Mouse (Mus musculus): Measurements from ENCODE around the gene Tshz3. TPM values are rescaled to one million over a fixed set of nuclear protein-coding genes. Genes with fewer than 3 reads are reported as not detected.
A peak's percentile ranks its signal among the peaks of the same experiment; 100 is the strongest.

Tshz3 gene
- polyA plus RNA-seq, 1 experiment from 2014 or later: 8.9 TPM

GRCm38 (mm10) chr7:36694642-36695191, 3.2 kb upstream of the Tshz3 start:
- 0 out of 2 replicates have a peak overlapping the region, but pooled peaks have one; percentile 77 for H3K9ac ChIP-seq (ENCODE audit: low read depth, low read length)
- no peak overlapping the region for H3K27ac ChIP-seq (ENCODE audit: low read length)
- peaks cover 41% of the 10 kb centered on the region for H3K27me3 ChIP-seq (ENCODE audit: control insufficient read depth, insufficient read depth, low read depth, low read length)
- H3K9me3 ChIP-seq (replicated peaks; ENCODE audit: control insufficient read depth, low read length, poor library complexity, severe bottlenecking): no peaks in the 10 kb centered on the region
- 10% methylated on average over 7 of the region's 7 CpGs for WGBS
- no peak overlapping the region for H3K4me3 ChIP-seq (ENCODE audit: low read depth, low read length)
- no peaks in the 10 kb centered on the region for H3K36me3 ChIP-seq (ENCODE audit: control insufficient read depth, insufficient read depth, low read length)
- peak overlapping the region; percentile 99 for H3K4me2 ChIP-seq (ENCODE audit: low read length)
- ATAC-seq: no peak
- peaks cover 35% of the 10 kb centered on the region for H3K4me1 ChIP-seq (ENCODE audit: control insufficient read depth, insufficient read depth, low read length)

GRCm38 (mm10) chr7:36695276-36695675, 2.6 kb upstream of the Tshz3 start:
- Histone ChIP-seq H3K27me3 (ENCODE audit: control insufficient read depth, insufficient read depth, low read depth, low read length) (peaks cover 36% of the 10 kb centered on the region), H3K4me2 (ENCODE audit: low read length) (peak overlapping the region; percentile 99), H3K4me3 (ENCODE audit: low read depth, low read length) (peak overlapping the region; percentile 91), H3K4me1 (ENCODE audit: control insufficient read depth, insufficient read depth, low read length) (peaks cover 35% of the 10 kb centered on the region), H3K27ac (ENCODE audit: low read length) (no peak overlapping the region), H3K36me3 (ENCODE audit: control insufficient read depth, insufficient read depth, low read length) (no peaks in the 10 kb centered on the region), H3K9me3 (replicated peaks; ENCODE audit: control insufficient read depth, low read length, poor library complexity, severe bottlenecking) (no peaks in the 10 kb centered on the region), H3K9ac (ENCODE audit: low read depth, low read length) (peak overlapping the region; percentile 77; the same call in 1 of the 2 replicates)
- no peak for ATAC-seq
- WGBS: under 1% methylated on average over 25 of the region's 25 CpGs

- Histone ChIP-seq H3K4me1 (ENCODE audit: control insufficient read depth, insufficient read depth, low read length) (peaks cover 30% of the 10 kb centered on the region), H3K27ac (ENCODE audit: low read length) (no peak overlapping the region)
Observed at GRCm38 (mm10) chr7:36695791-36696241, 2.1 kb upstream of the Tshz3 start.

GRCm38 (mm10) chr7:36696406-36697117, 1.4 kb upstream of the Tshz3 start:
- peak overlapping the region; percentile 91 for H3K4me3 ChIP-seq (ENCODE audit: low read depth, low read length)
- no peaks in the 10 kb centered on the region for H3K9me3 ChIP-seq (replicated peaks; ENCODE audit: control insufficient read depth, low read length, poor library complexity, severe bottlenecking)
- ATAC-seq: peak; percentile 53
- H3K9ac ChIP-seq (ENCODE audit: low read depth, low read length): peak overlapping the region; percentile 77
- H3K36me3 ChIP-seq (ENCODE audit: control insufficient read depth, insufficient read depth, low read length): no peaks in the 10 kb centered on the region
- WGBS: under 1% methylated on average over 41 of the region's 62 CpGs
- peak overlapping the region; percentile 99 for H3K4me2 ChIP-seq (ENCODE audit: low read length)
- peaks cover 32% of the 10 kb centered on the region for H3K27me3 ChIP-seq (ENCODE audit: control insufficient read depth, insufficient read depth, low read depth, low read length)
- H3K27ac ChIP-seq (ENCODE audit: low read length): peak overlapping the region; percentile 77
- H3K4me1 ChIP-seq (ENCODE audit: control insufficient read depth, insufficient read depth, low read length): peaks cover 25% of the 10 kb centered on the region

More at GRCm38 (mm10) chr7:36695791-36696241, 2.1 kb upstream of the Tshz3 start:
- H3K9me3 ChIP-seq (replicated peaks; ENCODE audit: control insufficient read depth, low read length, poor library complexity, severe bottlenecking): no peaks in the 10 kb centered on the region
- peak overlapping the region; percentile 77 for H3K9ac ChIP-seq (ENCODE audit: low read depth, low read length)
- WGBS: under 1% methylated on average over 42 of the region's 42 CpGs
- H3K4me3 ChIP-seq (ENCODE audit: low read depth, low read length): peak overlapping the region; percentile 91
- no peak for ATAC-seq
- no peaks in the 10 kb centered on the region for H3K36me3 ChIP-seq (ENCODE audit: control insufficient read depth, insufficient read depth, low read length)
- H3K27me3 ChIP-seq (ENCODE audit: control insufficient read depth, insufficient read depth, low read depth, low read length): peaks cover 32% of the 10 kb centered on the region
- H3K4me2 ChIP-seq (ENCODE audit: low read length): peak overlapping the region; percentile 99

GRCm38 (mm10) chr7:36697118-36697855, 631 bp upstream of the Tshz3 start:
- peaks cover 26% of the 10 kb centered on the region for H3K27me3 ChIP-seq (ENCODE audit: control insufficient read depth, insufficient read depth, low read depth, low read length)
- peak overlapping the region; percentile 77 for H3K9ac ChIP-seq (ENCODE audit: low read depth, low read length)
- no peaks in the 10 kb centered on the region for H3K36me3 ChIP-seq (ENCODE audit: control insufficient read depth, insufficient read depth, low read length)
- peak overlapping the region; percentile 91 for H3K4me3 ChIP-seq (ENCODE audit: low read depth, low read length)
- ATAC-seq: peak; percentile 65
- H3K27ac ChIP-seq (ENCODE audit: low read length): peak overlapping the region; percentile 77
- peak overlapping the region; percentile 99 for H3K4me2 ChIP-seq (ENCODE audit: low read length)
- H3K4me1 ChIP-seq (ENCODE audit: control insufficient read depth, insufficient read depth, low read length): peaks cover 23% of the 10 kb centered on the region
- no peaks in the 10 kb centered on the region for H3K9me3 ChIP-seq (replicated peaks; ENCODE audit: control insufficient read depth, low read length, poor library complexity, severe bottlenecking)
- 1% methylated on average over 18 of the region's 62 CpGs for WGBS

GRCm38 (mm10) chr7:36698589-36698946, 650 bp downstream of the Tshz3 start:
- Histone ChIP-seq H3K4me1 (ENCODE audit: control insufficient read depth, insufficient read depth, low read length) (peaks cover 23% of the 10 kb centered on the region), H3K4me3 (ENCODE audit: low read depth, low read length) (peak overlapping the region; percentile 91), H3K36me3 (ENCODE audit: control insufficient read depth, insufficient read depth, low read length) (no peaks in the 10 kb centered on the region), H3K27me3 (ENCODE audit: control insufficient read depth, insufficient read depth, low read depth, low read length) (peaks cover 17% of the 10 kb centered on the region), H3K4me2 (ENCODE audit: low read length) (peak overlapping the region; percentile 99), H3K9ac (ENCODE audit: low read depth, low read length) (peak overlapping the region; percentile 77), H3K27ac (ENCODE audit: low read length) (peak overlapping the region; percentile 77), H3K9me3 (replicated peaks; ENCODE audit: control insufficient read depth, low read length, poor library complexity, severe bottlenecking) (no peaks in the 10 kb centered on the region)
- peak; percentile 15; the same call in 1 of the 2 replicates for ATAC-seq
- WGBS: under 1% methylated on average over 16 of the region's 16 CpGs

GRCm38 (mm10) chr7:36699001-36699987, 1.4 kb downstream of the Tshz3 start:
- H3K4me1 ChIP-seq (ENCODE audit: control insufficient read depth, insufficient read depth, low read length): peaks cover 23% of the 10 kb centered on the region
- H3K27ac ChIP-seq (ENCODE audit: low read length): no peak overlapping the region
- no peaks in the 10 kb centered on the region for H3K36me3 ChIP-seq (ENCODE audit: control insufficient read depth, insufficient read depth, low read length)
- H3K27me3 ChIP-seq (ENCODE audit: control insufficient read depth, insufficient read depth, low read depth, low read length): peaks cover 14% of the 10 kb centered on the region
- no peak for ATAC-seq
- peak overlapping the region; percentile 99 for H3K4me2 ChIP-seq (ENCODE audit: low read length)
- H3K4me3 ChIP-seq (ENCODE audit: low read depth, low read length): peak overlapping the region; percentile 91
- WGBS: 11% methylated on average over 18 of the region's 18 CpGs
- no peaks in the 10 kb centered on the region for H3K9me3 ChIP-seq (replicated peaks; ENCODE audit: control insufficient read depth, low read length, poor library complexity, severe bottlenecking)
- peak overlapping the region; percentile 77 for H3K9ac ChIP-seq (ENCODE audit: low read depth, low read length)

- H3K9ac ChIP-seq (ENCODE audit: low read depth, low read length): no peak overlapping the region
- no peaks in the 10 kb centered on the region for H3K36me3 ChIP-seq (ENCODE audit: control insufficient read depth, insufficient read depth, low read length)
- H3K4me3 ChIP-seq (ENCODE audit: low read depth, low read length): no peak overlapping the region
- ATAC-seq: peak; percentile 46; the same call in 1 of the 2 replicates
- H3K4me2 ChIP-seq (ENCODE audit: low read length): no peak overlapping the region
- peak overlapping the region; percentile 12; the same call in 1 of the 2 replicates for H3K27ac ChIP-seq (ENCODE audit: low read length)
- WGBS: 22% methylated on average over 8 of the region's 10 CpGs
- peaks cover 28% of the 10 kb centered on the region for H3K4me1 ChIP-seq (ENCODE audit: control insufficient read depth, insufficient read depth, low read length)
- no peaks in the 10 kb centered on the region for H3K27me3 ChIP-seq (ENCODE audit: control insufficient read depth, insufficient read depth, low read depth, low read length)
- no peaks in the 10 kb centered on the region for H3K9me3 ChIP-seq (replicated peaks; ENCODE audit: control insufficient read depth, low read length, poor library complexity, severe bottlenecking)
Observed at GRCm38 (mm10) chr7:36706636-36707035, 8.7 kb downstream of the Tshz3 start.

Data from midbrain, embryonic 16.5 days (tissue).